Mouse (Mus musculus) small intestine, adult 2 months (tissue): ENCODE data around the gene Dbp. TPM values are rescaled to one million over a fixed set of nuclear protein-coding genes. Genes with fewer than 3 reads are reported as not detected.

Experiments used
- H3K27ac ChIP-seq: fragments of 200-500 bp; 2 replicates; pipeline ENCODE4 v1.5.1; 2012; ENCODE audit warnings: low read depth, low read length, control low read depth, inconsistent platforms; ENCODE audit not compliant: insufficient read depth
- H3K27me3 ChIP-seq: fragments of 200-500 bp; 2 replicates; pipeline ENCODE4 v1.6.1; 2012; ENCODE audit warnings: mild to moderate bottlenecking, moderate library complexity, low read length, inconsistent platforms; ENCODE audit not compliant: control insufficient read depth, insufficient read depth
- H3K36me3 ChIP-seq: fragments of 200-500 bp; 2 replicates; pipeline ENCODE4 v1.6.1; 2012; ENCODE audit warnings: mild to moderate bottlenecking, low read length, control low read depth, inconsistent platforms; ENCODE audit not compliant: control insufficient read depth, insufficient read depth
- H3K4me1 ChIP-seq: fragments of 200-500 bp; 2 replicates; pipeline ENCODE4 v1.6.1; 2012; ENCODE audit warnings: low read length, inconsistent platforms, mixed read lengths; ENCODE audit not compliant: control insufficient read depth, insufficient read depth, insufficient read length
- H3K4me3 ChIP-seq: fragments of 200-500 bp; 2 replicates; pipeline ENCODE4 v1.5.1; 2012; ENCODE audit warnings: low read depth, mild to moderate bottlenecking, control low read depth, inconsistent platforms, low read length, moderate library complexity
- CTCF ChIP-seq: fragments of 200-500 bp; IDR thresholded peaks from 2 replicates; pipeline ENCODE4 v1.5.1; 2012; ENCODE audit warnings: low read depth, mild to moderate bottlenecking, control low read depth, inconsistent platforms, low read length, moderate library complexity, mixed read lengths; ENCODE audit not compliant: insufficient replicate concordance, insufficient read length; ENCODE audit errors: extremely low read depth
- POLR2A ChIP-seq: fragments of 200-500 bp; IDR thresholded peaks from 2 replicates; pipeline ENCODE4 v1.6.1; 2012; ENCODE audit warnings: low read depth, mild to moderate bottlenecking, control low read depth, inconsistent platforms, low read length, moderate library complexity
- WGBS: fragments of 180-500 bp; shearing (Covaris S2); methylation state at CpG from one replicate; pipeline ENCODE4 v1.1.7; 2018; 5-methylcytosine and 5-hydroxymethylcytosine counted together
- polyA plus RNA-seq: library from polyadenylated mRNA; depleted of rRNA; stranded (reverse); fragments of >200 nt; gene quantifications from 2 replicates; pipeline ENCODE4 v1.2.3, GENCODE M21; 2012

Dbp gene
- polyA plus RNA-seq, 1 experiment: 13.1 TPM

DNA sequence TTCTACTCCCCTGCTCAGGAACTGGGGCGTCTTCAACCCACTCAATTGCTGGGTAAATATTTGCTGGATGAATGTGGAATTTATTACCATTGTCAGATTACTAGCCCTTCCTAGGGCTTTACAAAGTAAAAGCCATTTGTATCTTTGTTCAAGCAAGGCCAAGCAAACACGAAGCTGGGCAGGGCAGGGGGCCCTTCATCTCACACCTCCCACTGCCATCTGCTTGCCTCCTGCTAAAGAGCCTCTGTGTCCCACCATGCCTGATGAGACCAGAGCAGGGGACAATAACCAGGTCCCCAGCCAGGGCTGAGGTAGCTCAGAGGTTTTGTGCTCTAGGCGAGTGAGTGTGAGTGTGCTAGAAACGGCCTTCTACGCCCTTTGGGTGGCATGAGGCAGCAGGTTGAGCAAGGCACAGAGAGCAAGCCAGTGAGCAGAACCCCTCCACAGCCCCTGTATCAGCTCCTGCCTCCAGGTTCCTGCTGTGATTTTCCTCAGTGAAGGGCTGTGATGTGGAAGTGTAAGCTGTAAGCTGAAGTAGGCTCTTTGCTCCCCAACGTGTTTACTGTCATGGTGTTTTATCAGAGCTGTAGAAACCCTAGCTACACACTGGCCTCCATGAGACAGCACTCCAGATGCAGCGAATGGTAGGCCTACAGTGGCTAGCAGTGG, 27.1 kb upstream of the Dbp start:
- 41% methylated on average over 7 of the region's 7 CpGs for whole genome bisulfite sequencing
- Histone ChIP-seq H3K4me3 (no peak overlapping the region), H3K36me3 (no peaks in the 10 kb centered on the region), H3K27me3 (peaks cover 37% of the 10 kb centered on the region), H3K27ac (no peak overlapping the region), H3K4me1 (peaks cover 9% of the 10 kb centered on the region)
- TF ChIP-seq POLR2A (no peak), CTCF (no peak)

DNA sequence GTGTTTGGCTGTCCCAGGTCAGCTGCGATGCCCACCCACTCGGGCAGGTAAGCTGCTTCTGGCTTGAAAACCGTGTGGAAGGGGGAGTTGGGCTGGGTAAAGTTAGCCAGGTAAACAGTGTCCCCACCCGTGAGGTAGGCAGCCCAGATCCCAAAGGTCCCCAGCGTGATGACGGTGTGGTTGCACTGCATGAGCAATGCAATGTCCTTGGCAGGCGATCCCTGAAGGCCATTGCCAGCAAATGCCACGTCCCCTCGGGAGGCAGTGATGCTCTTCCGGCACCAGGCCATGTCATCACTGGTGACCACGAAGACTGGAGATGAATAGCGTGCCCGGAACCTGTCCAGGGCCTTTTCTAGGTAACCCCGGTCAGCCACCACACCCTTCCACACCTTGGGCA, 26.4 kb upstream of the Dbp start:
- no peak overlapping the region for H3K4me3 ChIP-seq
- no peaks in the 10 kb centered on the region for H3K36me3 ChIP-seq
- WGBS: 91% methylated on average over 14 of the region's 14 CpGs
- peaks cover 9% of the 10 kb centered on the region for H3K4me1 ChIP-seq
- no peak overlapping the region for H3K27ac ChIP-seq
- peaks cover 30% of the 10 kb centered on the region for H3K27me3 ChIP-seq
- TF ChIP-seq CTCF (no peak), POLR2A (no peak)

DNA sequence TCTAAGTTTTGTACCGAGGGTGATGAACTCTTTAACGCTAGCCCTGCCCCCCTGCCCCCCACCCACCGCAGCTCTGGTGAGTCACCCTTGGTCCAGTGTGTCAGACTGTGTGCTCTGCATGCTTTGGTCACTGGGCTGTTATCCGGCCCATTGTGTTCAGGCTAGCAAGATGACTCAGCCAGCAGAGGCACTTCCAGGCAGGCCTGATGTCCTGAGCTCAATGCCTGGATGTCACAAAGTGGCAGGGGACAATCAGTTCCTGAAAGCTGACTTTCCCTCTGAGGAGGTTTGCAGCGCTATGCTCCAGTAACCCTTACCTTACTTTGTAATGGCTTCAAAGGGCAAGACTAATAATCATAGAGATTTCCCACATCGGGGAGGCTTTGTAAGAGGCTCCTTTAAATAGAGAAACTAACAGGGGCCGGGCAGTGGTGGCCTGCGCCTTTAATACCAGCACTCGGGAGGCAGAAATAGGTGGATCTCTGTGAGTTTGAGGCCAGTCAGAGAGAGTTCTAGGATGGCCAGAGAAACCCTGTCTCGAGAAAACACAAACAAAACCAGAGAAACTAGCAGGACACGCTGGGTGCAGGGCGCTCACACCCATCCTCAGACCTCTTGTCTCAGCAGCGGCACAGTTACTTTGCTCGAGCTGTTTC, 24.8 kb upstream of the Dbp start:
- Histone ChIP-seq H3K27me3 (peaks cover 28% of the 10 kb centered on the region), H3K4me1 (peaks cover 9% of the 10 kb centered on the region), H3K36me3 (no peaks in the 10 kb centered on the region), H3K4me3 (no peak overlapping the region), H3K27ac (peak overlapping the region; percentile 29; the same call in 1 of the 2 replicates)
- WGBS: 65% methylated on average over 14 of the region's 14 CpGs
- TF ChIP-seq POLR2A (no peak), CTCF (no peak)

DNA sequence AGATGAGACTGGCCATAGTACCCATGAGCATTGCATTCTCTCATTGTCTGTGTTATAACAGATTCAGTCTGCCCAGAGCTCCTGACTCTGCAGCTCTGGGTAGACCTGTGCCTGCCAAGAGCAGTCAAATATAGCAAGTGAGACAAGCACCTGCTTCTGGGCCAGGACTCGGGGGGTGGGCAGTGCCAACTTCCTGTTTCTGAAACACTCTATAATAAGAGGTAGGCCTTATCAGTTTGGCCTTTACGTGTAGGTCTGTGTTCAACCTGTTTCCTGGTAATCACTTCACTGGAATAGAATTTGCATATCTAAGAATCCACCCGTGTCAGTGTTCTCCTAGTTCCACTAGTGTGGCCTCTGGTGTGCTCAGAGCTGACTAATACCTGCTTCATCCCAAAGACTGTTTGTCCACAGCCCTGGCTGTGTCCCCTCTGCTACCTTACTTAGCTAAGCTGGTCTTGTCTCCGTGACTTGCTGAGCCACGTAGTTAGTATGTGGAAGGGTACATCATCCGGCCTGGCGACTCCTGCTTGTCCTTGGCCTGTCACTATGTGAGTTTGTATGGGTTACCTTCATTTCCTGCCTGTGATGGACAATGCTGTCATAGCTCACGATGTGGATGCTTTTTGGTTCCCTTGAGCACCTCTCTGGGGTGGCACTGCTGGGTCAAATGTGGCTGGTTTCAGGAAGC, 23.7 kb upstream of the Dbp start:
- TF ChIP-seq POLR2A: no peak
- TF ChIP-seq CTCF: no peak
- H3K27ac ChIP-seq: peak overlapping the region; percentile 71
- H3K4me3 ChIP-seq: no peak overlapping the region
- peaks cover 21% of the 10 kb centered on the region for H3K27me3 ChIP-seq
- H3K36me3 ChIP-seq: no peaks in the 10 kb centered on the region
- peaks cover 9% of the 10 kb centered on the region for H3K4me1 ChIP-seq
- 44% methylated on average over 8 of the region's 8 CpGs for WGBS

DNA sequence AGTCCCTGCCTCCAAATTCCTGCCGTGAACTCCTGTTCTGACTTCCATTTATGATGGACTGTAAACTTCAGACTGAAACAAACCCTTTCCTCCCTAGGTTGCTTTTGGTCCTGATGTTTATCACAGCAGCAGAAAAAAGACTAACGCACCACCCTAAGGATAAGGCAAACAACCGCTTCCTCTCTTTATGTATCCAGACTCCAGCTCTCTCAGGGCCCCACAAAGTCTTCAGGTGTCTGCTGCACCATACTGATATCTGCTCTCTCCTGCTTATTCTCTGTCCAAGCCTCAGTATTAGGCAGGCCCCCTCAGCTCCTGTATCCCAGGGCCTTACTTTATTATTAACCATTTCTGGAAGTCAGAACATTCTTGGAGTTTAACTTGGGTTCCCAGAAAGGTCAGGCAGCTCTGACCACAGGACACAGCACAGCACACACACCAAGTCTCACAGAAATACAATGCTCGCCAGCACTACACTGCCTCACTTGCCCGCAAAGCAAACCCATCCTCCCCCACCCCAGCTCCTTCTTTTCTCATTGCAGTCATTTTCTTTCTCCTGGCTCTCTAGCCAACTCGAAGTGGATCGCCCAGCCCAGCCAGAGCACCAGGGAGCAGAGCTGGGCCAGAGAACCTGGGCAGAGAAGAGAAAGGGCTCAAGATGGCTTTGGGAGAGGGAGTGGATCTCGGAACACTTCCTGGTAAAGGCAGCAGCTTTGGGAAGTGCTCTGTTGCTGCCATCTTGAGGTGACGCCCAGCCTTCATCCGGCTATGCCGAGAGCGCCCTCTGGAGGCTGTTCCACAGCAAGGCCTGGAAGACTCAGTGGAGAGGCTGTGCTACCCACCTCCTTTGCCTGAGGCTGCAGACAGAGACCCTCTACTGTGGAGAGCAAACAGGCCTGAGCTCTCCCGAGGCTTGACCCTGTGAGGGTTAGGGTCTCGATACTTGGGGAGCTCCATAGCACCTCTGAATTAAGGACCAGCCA, 22.5 kb upstream of the Dbp start:
- Histone ChIP-seq H3K27ac (peak overlapping the region; percentile 33; the same call in 1 of the 2 replicates), H3K4me3 (peak overlapping the region; percentile 16; the same call in 1 of the 2 replicates), H3K27me3 (peaks cover 15% of the 10 kb centered on the region; the same call in 1 of the 2 replicates), H3K4me1 (peaks cover 4% of the 10 kb centered on the region), H3K36me3 (no peaks in the 10 kb centered on the region)
- 0 out of 2 replicates have a peak, but pooled peaks have one; percentile 10 for TF ChIP-seq POLR2A
- peak; percentile 98 for TF ChIP-seq CTCF
- WGBS: 36% methylated on average over 14 of the region's 14 CpGs

DNA sequence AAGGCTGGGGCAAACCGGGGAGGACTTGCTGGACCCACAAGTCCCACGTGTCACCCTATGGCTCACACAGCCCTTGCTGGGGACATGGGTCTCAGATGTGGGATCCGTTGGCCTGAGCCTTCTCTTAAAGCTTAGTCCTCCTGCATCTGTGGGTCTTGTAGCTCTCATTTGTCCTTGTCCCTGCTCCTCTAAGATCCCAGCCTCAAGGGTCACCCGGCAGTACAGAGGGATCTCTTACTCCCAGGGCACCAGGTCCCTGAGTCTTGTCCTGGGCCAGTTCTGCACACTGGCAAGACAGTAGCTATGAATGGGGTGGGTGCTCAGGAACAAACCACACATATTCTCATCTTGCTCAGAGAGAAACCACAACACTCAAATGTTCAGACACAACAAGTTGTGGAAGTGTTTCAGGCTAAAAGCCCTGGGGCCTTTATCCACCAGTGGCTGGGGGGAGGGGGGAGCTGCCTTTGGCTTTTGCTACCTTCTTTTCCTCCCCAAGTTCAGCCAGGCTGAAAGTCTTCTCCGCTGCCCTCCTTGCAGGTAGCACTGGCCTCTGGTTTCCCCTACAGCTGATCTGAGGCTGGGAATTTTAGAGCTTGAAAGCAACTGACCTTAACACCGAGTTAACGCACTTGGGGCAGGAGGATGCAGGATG, 21.4 kb upstream of the Dbp start, which contains the start of gene Ntn5:
TSS of gene Ntn5 (plus strand) at position 627 of the 655 bp plus-strand sequence.
- Histone ChIP-seq H3K27ac (no peak within 1 kb of the TSS), H3K36me3 (no peaks in the 10 kb centered on the region), H3K27me3 (peaks cover 11% of the 10 kb centered on the region; the same call in 1 of the 2 replicates), H3K4me1 (peaks cover 3% of the 10 kb centered on the region), H3K4me3 (no peak within 1 kb of the TSS)
- 87% methylated on average over 7 of the region's 7 CpGs for WGBS
- TF ChIP-seq CTCF: no peak
- no peak for TF ChIP-seq POLR2A
